Mouse (Mus musculus) stomach, postnatal 0 days (tissue): ENCODE measurements around the gene Nrp1. TPM values are rescaled to one million over a fixed set of nuclear protein-coding genes. Genes with fewer than 3 reads are reported as not detected.

Experiments used
- ATAC-seq: fragments of 200-750 bp; cut with Nextera tagmentation; 2 replicates; pipeline ENCODE4 v1.8.0; 2017; ENCODE audit not compliant: low FRiP score, low TSS enrichment
- DNase-seq: peaks from one replicate; pipeline ENCODE4 v3.0.0-alpha.2; 2016; ENCODE audit warnings: low spot score
- H3K27ac ChIP-seq: fragments of 300-500 bp; sonication (generic); replicated peaks from 2 replicates; pipeline ENCODE4 v1.5.1; 2014; ENCODE audit warnings: mild to moderate bottlenecking, control low read depth
- H3K27me3 ChIP-seq: fragments of 300-500 bp; sonication (generic); 2 replicates; pipeline ENCODE4 v1.6.1; 2014; ENCODE audit warnings: low read length; ENCODE audit not compliant: control insufficient read depth, insufficient read depth
- H3K36me3 ChIP-seq: fragments of 300-500 bp; sonication (generic); 2 replicates; pipeline ENCODE4 v1.6.1; 2014; ENCODE audit warnings: low read length, mixed read lengths; ENCODE audit not compliant: control insufficient read depth, insufficient read depth
- H3K4me1 ChIP-seq: fragments of 300-500 bp; sonication (generic); replicated peaks from 2 replicates; pipeline ENCODE4 v1.6.1; 2014; ENCODE audit warnings: antibody characterized with exemption; ENCODE audit not compliant: control insufficient read depth, insufficient read depth
- H3K4me2 ChIP-seq: fragments of 300-500 bp; sonication (generic); replicated peaks from 2 replicates; pipeline ENCODE4 v1.6.1; 2014; ENCODE audit warnings: low read depth, mild to moderate bottlenecking, control low read depth, moderate library complexity
- H3K4me3 ChIP-seq: fragments of 300-500 bp; sonication (generic); 2 replicates; pipeline ENCODE4 v1.5.1; 2014; ENCODE audit warnings: low read depth, low read length, control low read depth
- H3K9ac ChIP-seq: fragments of 300-500 bp; sonication (generic); 2 replicates; pipeline ENCODE4 v1.6.1; 2014; ENCODE audit warnings: mild to moderate bottlenecking, low read length, control low read depth, mixed read lengths
- H3K9me3 ChIP-seq: fragments of 300-500 bp; sonication (generic); 2 replicates; pipeline ENCODE4 v1.6.1; 2016; ENCODE audit warnings: low read length; ENCODE audit not compliant: control insufficient read depth
- CTCF ChIP-seq: IDR thresholded peaks from 2 replicates; pipeline ENCODE4 v1.5.1; 2016; ENCODE audit warnings: antibody characterized with exemption, low read depth, mild to moderate bottlenecking, moderate library complexity
- EP300 ChIP-seq: optimal IDR thresholded peaks from 2 replicates; pipeline ENCODE3; 2016; ENCODE audit warnings: antibody characterized with exemption
- WGBS: fragments of 180-500 bp; shearing (Covaris S2); extraction: QIAGEN DNeasy Blood & Tissue Kit; methylation state at CpG from one replicate; pipeline ENCODE4 v1.1.7; 2014; 5-methylcytosine and 5-hydroxymethylcytosine counted together
- polyA plus RNA-seq: library from polyadenylated mRNA; unstranded; fragments of >200 nt; fragmentation: Nextera tagmentation; extraction: Ambion mirVana; gene quantifications from 2 replicates; pipeline ENCODE4 v1.2.1, GENCODE M21; 2015

The Nrp1 gene
- 16.9 and 17.9 TPM in 2 replicates for polyA plus RNA-seq

DNA sequence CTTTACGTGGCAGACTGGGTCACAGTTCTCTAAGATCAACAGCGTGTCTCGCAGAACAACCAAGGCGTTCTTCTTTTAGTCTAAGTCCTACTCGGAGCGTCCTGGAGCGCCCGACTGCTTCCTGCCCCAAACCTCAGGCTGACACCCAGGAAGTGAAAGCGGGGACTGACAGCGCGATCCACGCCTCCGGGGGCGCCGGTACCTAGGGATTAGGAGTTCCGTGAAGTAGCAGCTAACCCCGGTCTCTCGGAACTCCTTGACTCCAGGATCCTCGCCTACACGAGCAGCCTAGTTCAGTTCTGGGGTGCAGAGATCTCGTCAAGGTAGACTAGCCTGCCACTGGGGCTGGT lies at the start of gene Nrp1:
TSS of gene Nrp1 (plus strand) at position 199 of the 350 bp plus-strand sequence.
- Histone ChIP-seq H3K4me2 (peak within 1 kb of the TSS; percentile 96), H3K27ac (peak within 1 kb of the TSS; percentile 82), H3K27me3 (no peaks in the 10 kb centered on the region; the same call in 1 of the 2 replicates), H3K4me1 (no peaks in the 10 kb centered on the region), H3K36me3 (no peaks in the 10 kb centered on the region), H3K4me3 (peak within 1 kb of the TSS; percentile 65), H3K9ac (peak within 1 kb of the TSS; percentile 74), H3K9me3 (no peaks in the 10 kb centered on the region)
- under 1% methylated on average over 21 of the region's 21 CpGs for WGBS
- peak; percentile 32 for DNase-seq
- no peak for TF ChIP-seq CTCF
- TF ChIP-seq EP300: no peak
- peak; percentile 13; the same call in 1 of the 2 replicates for ATAC-seq

GRCm38 (mm10) chr8:128320797-128321196 lies 37.6 kb upstream of the Nrp1 start:
- no peak for TF ChIP-seq CTCF
- no peak for TF ChIP-seq EP300
- Histone ChIP-seq H3K4me3 (no peak overlapping the region), H3K27me3 (no peaks in the 10 kb centered on the region), H3K4me2 (no peak overlapping the region), H3K4me1 (no peaks in the 10 kb centered on the region), H3K9me3 (no peaks in the 10 kb centered on the region), H3K27ac (no peak overlapping the region), H3K36me3 (no peaks in the 10 kb centered on the region), H3K9ac (no peak overlapping the region)
- DNase-seq (no peak), ATAC-seq (no peak)
- 77% methylated on average over 2 of the region's 2 CpGs for WGBS

DNA sequence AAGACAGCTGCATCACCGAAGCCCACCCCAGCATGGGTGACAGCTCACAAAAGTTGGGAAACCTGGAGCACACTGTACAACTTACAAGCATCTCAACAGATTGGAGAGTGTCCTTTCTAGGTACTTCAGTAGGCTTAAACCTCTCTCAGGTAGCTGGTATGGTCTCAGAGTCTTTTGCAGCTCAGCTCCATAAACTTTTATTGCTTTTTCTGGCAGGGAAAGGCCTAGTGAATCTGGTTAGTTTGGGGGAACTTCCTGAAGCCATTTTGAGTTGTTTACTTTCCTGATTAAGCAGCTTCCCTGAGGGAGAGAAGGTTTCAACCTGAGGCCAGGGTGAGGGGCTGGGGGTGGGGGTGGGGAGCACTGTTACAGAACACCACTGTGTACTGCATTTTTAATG lies 31.1 kb upstream of the Nrp1 start:
- no peak for DNase-seq
- Histone ChIP-seq H3K27ac (no peak overlapping the region), H3K4me3 (no peak overlapping the region), H3K4me1 (no peaks in the 10 kb centered on the region), H3K9me3 (no peaks in the 10 kb centered on the region), H3K36me3 (no peaks in the 10 kb centered on the region), H3K9ac (no peak overlapping the region), H3K27me3 (no peaks in the 10 kb centered on the region), H3K4me2 (no peak overlapping the region)
- ATAC-seq: no peak
- TF ChIP-seq CTCF: no peak
- TF ChIP-seq EP300: no peak
- WGBS: 97% methylated on average over 1 of the region's 1 CpGs

- H3K4me2 ChIP-seq: no peak overlapping the region
- H3K36me3 ChIP-seq: no peaks in the 10 kb centered on the region
- H3K4me1 ChIP-seq: no peaks in the 10 kb centered on the region
- H3K4me3 ChIP-seq: no peak overlapping the region
- H3K27me3 ChIP-seq: no peaks in the 10 kb centered on the region
- DNase-seq: peak; percentile 37
- peak; percentile 63 for ATAC-seq
- no peaks in the 10 kb centered on the region for H3K9me3 ChIP-seq
- 13% methylated on average over 2 of the region's 2 CpGs for WGBS
- H3K27ac ChIP-seq: no peak overlapping the region
- no peak overlapping the region for H3K9ac ChIP-seq
- TF ChIP-seq EP300 (no peak), CTCF (no peak)
Observed at GRCm38 (mm10) chr8:128327922-128328321, 30.5 kb upstream of the Nrp1 start.

DNA sequence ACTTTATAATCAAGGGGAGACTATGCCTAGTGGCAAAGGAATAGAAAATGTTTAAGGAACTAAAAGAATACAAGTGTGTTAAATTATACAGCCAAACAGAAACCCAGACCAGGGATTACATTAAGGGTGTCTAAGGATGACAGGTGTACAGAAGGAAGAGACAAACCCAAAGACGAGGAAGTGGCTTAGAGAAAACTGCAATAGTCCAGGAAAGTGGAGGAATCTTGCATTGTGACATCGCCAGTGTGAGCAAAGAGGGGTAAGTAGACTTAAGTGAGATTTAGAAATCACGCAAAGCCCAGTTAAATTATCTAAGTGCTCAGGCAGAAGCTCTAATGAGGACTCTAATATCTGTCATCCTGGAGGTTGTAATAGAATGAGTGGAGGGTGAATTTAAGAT lies 28.9 kb upstream of the Nrp1 start:
- no peak for DNase-seq
- H3K4me3 ChIP-seq: no peak overlapping the region
- no peaks in the 10 kb centered on the region for H3K36me3 ChIP-seq

DNA sequence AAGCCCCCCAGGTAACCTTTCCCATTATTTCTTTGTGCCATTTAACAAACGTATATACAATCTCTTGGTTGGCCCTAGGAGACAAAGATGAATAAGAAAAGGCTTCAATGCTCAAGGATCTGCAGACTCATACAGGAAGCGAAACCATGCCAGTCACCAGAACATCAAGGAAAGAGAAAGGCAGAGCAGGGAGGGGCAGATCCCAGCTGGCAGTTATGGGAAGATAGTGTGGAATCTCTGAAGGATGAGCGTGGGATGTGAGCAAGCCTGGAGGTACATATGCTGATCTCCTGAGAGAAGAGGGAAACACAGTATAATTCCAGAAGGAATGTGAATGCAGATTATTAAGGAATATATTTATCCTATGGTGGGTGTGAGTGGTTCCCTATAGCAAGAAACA lies 22.4 kb upstream of the Nrp1 start:
- Histone ChIP-seq H3K9ac (no peak overlapping the region), H3K9me3 (no peaks in the 10 kb centered on the region), H3K4me1 (no peaks in the 10 kb centered on the region), H3K27ac (no peak overlapping the region), H3K27me3 (no peaks in the 10 kb centered on the region), H3K36me3 (no peaks in the 10 kb centered on the region), H3K4me3 (no peak overlapping the region), H3K4me2 (no peak overlapping the region)
- 84% methylated on average over 3 of the region's 3 CpGs for WGBS
- TF ChIP-seq CTCF: no peak
- no peak for TF ChIP-seq EP300
- no peak for DNase-seq
- no peak for ATAC-seq

More for the DNA sequence above, 28.9 kb upstream of the Nrp1 start:
- no peak for ATAC-seq
- Histone ChIP-seq H3K27me3 (no peaks in the 10 kb centered on the region), H3K4me1 (no peaks in the 10 kb centered on the region), H3K27ac (no peak overlapping the region), H3K9ac (no peak overlapping the region), H3K9me3 (no peaks in the 10 kb centered on the region), H3K4me2 (no peak overlapping the region)
- WGBS: 85% methylated on average over 3 of the region's 3 CpGs
- TF ChIP-seq CTCF (no peak), EP300 (no peak)
